Mouse (Mus musculus) heart, adult 2 months (tissue): ENCODE results near the gene Ephb1. TPM values are rescaled to one million over a fixed set of nuclear protein-coding genes. Genes with fewer than 3 reads are reported as not detected.

Experiments
- DNase-seq, 2 experiments: peaks; one replicate each; pipeline ENCODE4 v3.0.0; 2021
- H3K27ac ChIP-seq: fragments of 200-600 bp; 2 replicates; pipeline ENCODE4 v1.8.1; 2022
- H3K27me3 ChIP-seq: fragments of 200-500 bp; 2 replicates; pipeline ENCODE4 v1.6.1; 2012; ENCODE audit warnings: mild to moderate bottlenecking, low read length, inconsistent platforms, mixed read lengths; ENCODE audit not compliant: control insufficient read depth, insufficient read depth
- H3K36me3 ChIP-seq: fragments of 200-500 bp; 2 replicates; pipeline ENCODE4 v1.6.1; 2012; ENCODE audit warnings: low read length, inconsistent platforms; ENCODE audit not compliant: control insufficient read depth, insufficient read depth
- H3K4me1 ChIP-seq: fragments of 200-500 bp; 2 replicates; pipeline ENCODE4 v1.6.1; 2011; ENCODE audit warnings: low read length; ENCODE audit not compliant: control insufficient read depth, insufficient read depth
- H3K4me3 ChIP-seq: fragments of 200-600 bp; 2 replicates; pipeline ENCODE4 v1.8.1; 2022
- H3K79me2 ChIP-seq: fragments of 200-500 bp; replicated peaks from 2 replicates; pipeline ENCODE4 v1.6.1; 2012; ENCODE audit warnings: mild to moderate bottlenecking, inconsistent platforms, low read length, moderate library complexity, mixed read lengths; ENCODE audit not compliant: control insufficient read depth, insufficient read depth
- H3K9ac ChIP-seq: fragments of 200-500 bp; 2 replicates; pipeline ENCODE4 v1.6.1; 2012; ENCODE audit warnings: low read depth, mild to moderate bottlenecking, control low read depth, inconsistent platforms, low read length, mixed read lengths
- CTCF ChIP-seq: fragments of 200-600 bp; IDR thresholded peaks from 2 replicates; pipeline ENCODE4 v1.8.1; 2022; ENCODE audit warnings: antibody characterized with exemption, mild to moderate bottlenecking, moderate library complexity
- EP300 ChIP-seq: fragments of 200-500 bp; IDR thresholded peaks from 2 replicates; pipeline ENCODE4 v1.6.1; 2011; ENCODE audit warnings: low read depth, low read length, control low read depth; ENCODE audit not compliant: insufficient read depth
- POLR2A ChIP-seq: fragments of 200-500 bp; IDR thresholded peaks from 2 replicates; pipeline ENCODE4 v1.6.1; 2011; ENCODE audit warnings: mild to moderate bottlenecking, low read depth, low read length, control low read depth; ENCODE audit not compliant: insufficient read depth
- WGBS: fragments of 180-500 bp; shearing (Covaris S2); methylation state at CpG from one replicate; pipeline ENCODE4 v1.1.7; 2018; 5-methylcytosine and 5-hydroxymethylcytosine counted together
- intact Hi-C: fragments of 180-260 bp; cut with DNase I; formaldehyde crosslinking; loops from one replicate; pipeline ENCODE4 v1.15.1; 2025
- polyA plus RNA-seq: library from polyadenylated mRNA; depleted of rRNA; stranded (reverse); fragments of >200 nt; gene quantifications from 2 replicates; pipeline ENCODE4 v1.2.3, GENCODE M21; 2012
- total RNA-seq, 2 experiments: library from RNA; stranded (reverse); gene quantifications; 2 replicates each; pipeline ENCODE4 v1.2.3; 2021

Ephb1 gene
- total and polyA plus RNA-seq, 3 experiments: 3.1 to 23.3 (median 21.2) TPM

DNA sequence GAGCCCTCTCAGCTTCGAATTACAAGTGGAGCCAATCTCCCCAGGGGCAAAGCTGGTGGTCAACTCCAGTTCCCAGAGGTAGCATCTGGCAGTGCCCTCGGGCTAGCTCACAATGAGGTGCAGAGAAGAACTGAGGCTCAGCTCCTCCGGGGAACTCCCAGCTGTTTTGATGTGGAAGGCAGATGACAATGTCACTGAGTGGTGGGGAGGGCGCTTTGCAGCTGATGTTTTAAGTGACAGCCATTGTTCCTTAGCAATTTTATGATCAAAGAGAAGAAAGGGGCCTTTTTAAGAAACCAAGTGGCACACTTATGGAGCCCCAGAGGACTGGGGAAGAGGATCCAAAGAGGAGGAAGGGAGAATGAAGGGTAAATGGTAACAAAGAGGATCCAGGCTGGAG, 46.8 kb downstream of the Ephb1 start:
- no peaks in the 10 kb centered on the region for H3K79me2 ChIP-seq
- H3K9ac ChIP-seq: no peak overlapping the region
- DNase-seq: no peak
- WGBS: 42% methylated on average over 4 of the region's 4 CpGs
- no peaks in the 10 kb centered on the region for H3K36me3 ChIP-seq
- H3K27me3 ChIP-seq: no peaks in the 10 kb centered on the region
- no peak overlapping the region for H3K4me3 ChIP-seq
- intact Hi-C loops: loop anchor here (2.0 kb wide), 2 partner anchors 43 to 47 kb away; partner anchors contain the start of gene Ephb1
- TF ChIP-seq CTCF (no peak), EP300 (no peak), POLR2A (no peak)
- peak overlapping the region; percentile 72 for H3K27ac ChIP-seq
- peaks cover 11% of the 10 kb centered on the region for H3K4me1 ChIP-seq

DNA sequence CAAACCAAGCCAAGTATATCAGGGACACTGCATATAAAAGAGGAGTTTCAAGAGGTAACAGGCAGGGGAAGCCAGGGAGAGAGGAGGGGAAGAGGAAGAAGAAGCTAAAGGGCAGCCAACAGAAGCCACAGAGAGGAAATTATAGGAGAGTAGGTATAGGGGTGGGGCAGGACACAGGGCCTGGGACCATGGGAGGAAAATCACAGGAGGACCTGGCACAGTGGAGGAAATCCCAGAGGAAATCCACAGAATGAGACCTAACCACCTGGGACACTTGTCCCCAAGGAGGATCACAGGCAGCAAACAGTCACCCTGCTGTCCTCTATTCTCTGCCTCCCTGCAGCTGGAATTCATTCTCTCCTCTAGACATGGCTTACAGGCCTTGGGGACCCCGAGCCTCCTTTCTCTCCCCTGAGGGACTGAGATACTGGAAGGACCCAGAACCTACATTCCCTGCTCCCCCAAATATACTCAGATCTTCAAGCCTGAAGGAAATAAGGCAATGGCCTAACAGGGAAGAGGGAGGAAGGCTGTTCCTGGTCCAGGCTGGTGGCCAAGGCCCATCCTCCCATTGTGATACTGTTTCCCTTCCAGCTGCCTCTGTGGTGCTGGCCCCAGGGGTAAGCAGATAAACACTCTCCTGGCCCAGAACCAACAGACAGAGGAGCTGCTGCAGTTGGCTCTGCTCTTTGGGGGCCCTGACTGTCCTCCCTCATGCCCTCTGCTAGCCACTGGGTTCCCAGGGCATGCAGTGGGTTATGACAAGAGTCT, 47.7 kb downstream of the Ephb1 start:
- no peaks in the 10 kb centered on the region for H3K36me3 ChIP-seq
- H3K4me3 ChIP-seq: no peak overlapping the region
- intact Hi-C loops: loop anchor here (2.0 kb wide), 2 partner anchors 42 to 48 kb away; partner anchors contain the start of gene Ephb1
- TF ChIP-seq POLR2A (no peak), EP300 (0 out of 2 replicates have a peak, but pooled peaks have one; percentile 21), CTCF (no peak)
- 43% methylated on average over 1 of the region's 1 CpGs for WGBS
- peak; percentile 75 to 83 for DNase-seq
- H3K27ac ChIP-seq: peak overlapping the region; percentile 78
- H3K27me3 ChIP-seq: no peaks in the 10 kb centered on the region
- no peak overlapping the region for H3K9ac ChIP-seq
- H3K4me1 ChIP-seq: peaks cover 11% of the 10 kb centered on the region
- no peaks in the 10 kb centered on the region for H3K79me2 ChIP-seq

DNA sequence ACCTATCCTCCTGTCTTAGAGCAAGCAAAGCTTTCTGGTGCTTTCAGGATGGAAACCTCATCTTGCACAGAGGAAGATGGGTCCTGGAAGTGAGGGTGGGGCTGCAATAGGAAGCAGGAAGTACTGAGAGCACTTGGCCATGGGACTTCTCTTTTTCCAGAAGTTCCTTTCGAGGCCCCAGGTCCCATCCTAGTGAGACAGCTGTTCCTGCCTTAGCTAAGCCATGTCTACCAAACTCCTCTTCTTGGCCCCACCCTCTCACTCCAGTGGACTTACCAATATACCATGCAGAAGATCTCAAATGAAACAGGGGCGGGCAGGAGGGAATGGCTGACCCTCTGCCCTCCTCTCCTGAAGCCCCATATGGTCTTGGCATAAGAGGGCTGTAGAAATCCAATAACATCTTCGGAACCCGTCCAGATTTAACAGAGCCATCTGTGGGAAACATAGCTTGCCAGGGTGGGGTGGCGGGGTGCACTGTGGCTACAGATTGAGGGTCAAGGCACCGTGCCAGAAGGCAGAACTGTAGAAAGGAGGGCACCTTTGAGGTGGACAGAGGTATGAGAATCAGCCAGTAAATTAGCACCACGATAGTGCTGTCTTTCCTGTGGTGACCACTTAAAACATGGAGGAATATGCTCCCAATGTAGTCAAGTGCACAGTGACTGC, 48.9 kb downstream of the Ephb1 start:
- WGBS: 82% methylated on average over 7 of the region's 7 CpGs
- no peak for TF ChIP-seq CTCF
- TF ChIP-seq EP300: no peak
- TF ChIP-seq POLR2A: no peak
- H3K4me1 ChIP-seq: peaks cover 11% of the 10 kb centered on the region
- H3K4me3 ChIP-seq: no peak overlapping the region
- H3K27ac ChIP-seq: peak overlapping the region; percentile 78
- intact Hi-C loops: loop anchor here (2.0 kb wide), 2 partner anchors 41 to 49 kb away; partner anchors contain the start of gene Ephb1
- no peaks in the 10 kb centered on the region for H3K79me2 ChIP-seq
- no peak overlapping the region for H3K9ac ChIP-seq
- no peaks in the 10 kb centered on the region for H3K36me3 ChIP-seq
- H3K27me3 ChIP-seq: no peaks in the 10 kb centered on the region
- DNase-seq: no peak

DNA sequence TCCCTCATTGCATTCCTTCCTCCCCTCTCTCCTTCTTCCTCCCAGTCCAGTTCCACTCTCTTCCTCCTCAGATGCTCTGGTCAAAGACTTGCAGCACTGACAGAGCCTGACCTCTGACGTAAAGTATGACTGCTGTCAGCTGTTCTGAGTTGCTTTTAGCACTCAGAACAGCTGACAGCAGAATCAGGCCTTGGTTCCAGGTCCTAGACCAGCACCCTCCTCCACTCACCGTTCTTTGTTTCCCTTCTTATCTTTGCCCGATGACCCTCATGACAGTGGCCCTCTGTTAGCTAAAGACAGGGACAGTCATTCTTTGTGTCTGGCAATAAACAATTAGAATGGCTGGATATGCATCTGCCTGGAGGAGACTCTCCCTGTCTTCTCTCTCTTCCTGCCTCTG, 49.7 kb downstream of the Ephb1 start:
- no peaks in the 10 kb centered on the region for H3K36me3 ChIP-seq
- no peaks in the 10 kb centered on the region for H3K27me3 ChIP-seq
- WGBS: 21% methylated on average over 3 of the region's 3 CpGs
- H3K4me1 ChIP-seq: peaks cover 10% of the 10 kb centered on the region
- no peak overlapping the region for H3K27ac ChIP-seq
- no peak for TF ChIP-seq POLR2A
- no peak for TF ChIP-seq CTCF
- TF ChIP-seq EP300: no peak
- no peak for DNase-seq
- H3K4me3 ChIP-seq: no peak overlapping the region
- H3K9ac ChIP-seq: no peak overlapping the region
- H3K79me2 ChIP-seq: no peaks in the 10 kb centered on the region
- intact Hi-C loops: no loop called here

DNA sequence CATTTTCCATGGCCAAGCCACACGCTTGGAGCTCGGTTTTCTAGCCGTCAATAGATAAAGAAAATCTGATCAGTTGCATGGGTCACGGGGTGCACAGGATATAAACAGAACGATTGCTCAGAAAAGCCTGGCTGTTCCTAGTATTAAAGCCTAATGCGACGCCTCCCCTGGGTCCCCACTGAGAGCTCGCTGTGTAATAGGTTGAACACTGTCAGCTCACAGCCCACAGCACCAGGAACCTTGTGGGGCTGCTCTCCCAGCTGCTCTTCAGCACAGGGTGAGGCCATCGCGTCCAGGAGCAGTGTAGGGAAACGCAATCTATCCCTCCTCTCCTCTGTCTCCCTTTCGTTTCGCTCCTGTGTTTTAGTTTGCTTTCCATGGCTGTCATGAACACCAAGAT, 50.6 kb downstream of the Ephb1 start:
- WGBS: 67% methylated on average over 13 of the region's 13 CpGs
- Histone ChIP-seq H3K36me3 (no peaks in the 10 kb centered on the region), H3K9ac (no peak overlapping the region)

DNA sequence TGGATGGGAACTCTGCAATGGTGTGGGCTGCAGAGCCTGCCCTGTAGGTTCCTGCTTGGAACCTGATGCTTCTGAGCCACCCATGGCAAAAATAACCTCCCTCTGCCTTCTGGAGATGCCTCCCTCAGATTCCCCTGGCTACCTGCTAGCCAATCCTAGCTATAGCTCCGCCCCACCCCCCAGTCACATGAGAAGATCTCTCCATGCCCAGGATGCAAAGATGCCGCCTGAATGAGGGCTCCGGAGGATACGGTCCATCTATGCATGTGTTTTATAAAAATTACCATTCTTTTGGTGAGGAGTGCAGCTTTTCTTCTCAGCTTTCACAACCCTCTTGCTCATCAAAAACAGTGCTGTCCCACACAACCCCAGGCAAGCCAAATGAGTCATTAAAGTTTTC, 53.5 kb downstream of the Ephb1 start:
- 83% methylated on average over 4 of the region's 4 CpGs for WGBS
- Histone ChIP-seq H3K27ac (no peak overlapping the region), H3K4me3 (no peak overlapping the region), H3K4me1 (peaks cover 4% of the 10 kb centered on the region), H3K36me3 (no peaks in the 10 kb centered on the region), H3K9ac (no peak overlapping the region), H3K79me2 (no peaks in the 10 kb centered on the region), H3K27me3 (no peaks in the 10 kb centered on the region)
- DNase-seq: no peak
- intact Hi-C loops: no loop called here
- TF ChIP-seq CTCF (no peak), POLR2A (no peak), EP300 (no peak)

More for the DNA sequence above, 50.6 kb downstream of the Ephb1 start:
- H3K4me3 ChIP-seq: no peak overlapping the region
- H3K27ac ChIP-seq: no peak overlapping the region
- H3K27me3 ChIP-seq: no peaks in the 10 kb centered on the region
- intact Hi-C loops: no loop called here
- peaks cover 10% of the 10 kb centered on the region for H3K4me1 ChIP-seq
- no peak for TF ChIP-seq EP300
- no peak for TF ChIP-seq POLR2A
- TF ChIP-seq CTCF: no peak
- H3K79me2 ChIP-seq: no peaks in the 10 kb centered on the region
- no peak for DNase-seq
